Mouse (Mus musculus): ENCODE measurements at regions not wholly inside any gene's neighbourhood (a gene's known extent, or its start where the extent isn't known, plus 50 kb on each side); places are given as distances from the start of the nearest gene placed in this dataset.

DNA sequence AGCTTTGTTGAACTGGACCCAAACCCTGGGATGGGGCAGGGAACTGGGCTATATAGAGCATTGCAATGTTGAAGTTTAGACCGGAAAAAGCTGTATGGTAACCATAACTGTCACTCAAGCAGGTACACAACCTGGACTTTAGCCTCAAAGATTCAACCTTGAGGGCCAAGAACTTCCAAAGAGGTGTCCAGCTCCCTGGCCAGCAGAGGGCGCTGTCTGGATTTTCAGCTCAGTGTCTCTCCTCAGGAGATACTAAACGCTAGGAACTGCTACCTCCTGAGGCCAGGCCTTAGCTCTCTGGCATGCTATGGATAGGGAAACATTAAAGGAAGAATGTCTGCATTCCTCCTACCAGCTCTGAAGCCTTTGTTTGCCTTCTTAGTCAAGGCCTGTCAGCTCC is 189.4 kb upstream of the Six2 start:
- TF ChIP-seq CTCF (conservative IDR thresholded peaks at IDR 0.05; ENCODE audit: insufficient read depth, insufficient read length, low read depth, low read length) (peak; percentile 54), POLR2A (IDR thresholded peaks at IDR 0.05; ENCODE audit: low read depth, low read length) (no peak)
